Mouse (Mus musculus) limb, embryonic 15.5 days (tissue): ENCODE results near the gene Laptm4a. TPM values are rescaled to one million over a fixed set of nuclear protein-coding genes. Genes with fewer than 3 reads are reported as not detected.

Source experiments
- ATAC-seq: fragments of 200-750 bp; cut with Nextera tagmentation; 2 replicates; pipeline ENCODE4 v1.8.0; 2017; ENCODE audit warnings: low read depth, moderate TSS enrichment; ENCODE audit not compliant: insufficient number of reproducible peaks, low FRiP score, low TSS enrichment
- H3K27ac ChIP-seq: fragments of 300-500 bp; sonication (generic); 2 replicates; pipeline ENCODE4 v1.5.1; 2015; ENCODE audit warnings: moderate library complexity, mild to moderate bottlenecking, inconsistent platforms
- H3K27me3 ChIP-seq: fragments of 300-500 bp; sonication (generic); 2 replicates; pipeline ENCODE4 v1.6.1; 2015; ENCODE audit warnings: inconsistent platforms
- H3K36me3 ChIP-seq: fragments of 300-500 bp; sonication (generic); 2 replicates; pipeline ENCODE4 v1.6.1; 2015; ENCODE audit warnings: inconsistent platforms
- H3K4me1 ChIP-seq: fragments of 300-500 bp; sonication (generic); 2 replicates; pipeline ENCODE4 v1.6.1; 2015; ENCODE audit warnings: inconsistent platforms
- H3K4me2 ChIP-seq: fragments of 300-500 bp; sonication (generic); 2 replicates; pipeline ENCODE4 v1.6.1; 2015; ENCODE audit warnings: mild to moderate bottlenecking, inconsistent platforms
- H3K4me3 ChIP-seq: fragments of 300-500 bp; sonication (generic); 2 replicates; pipeline ENCODE4 v1.5.1; 2015; ENCODE audit warnings: mild to moderate bottlenecking, inconsistent platforms
- H3K9ac ChIP-seq: fragments of 300-500 bp; sonication (generic); 2 replicates; pipeline ENCODE4 v1.6.1; 2015; ENCODE audit warnings: inconsistent platforms
- H3K9me3 ChIP-seq: fragments of 300-500 bp; sonication (generic); 2 replicates; pipeline ENCODE4 v1.6.1; 2016; ENCODE audit warnings: inconsistent platforms
- WGBS: fragments of 180-500 bp; shearing (Covaris S2); methylation state at CpG from one replicate; pipeline ENCODE4 v1.1.7; 2015; 5-methylcytosine and 5-hydroxymethylcytosine counted together
- polyA plus RNA-seq: library from polyadenylated mRNA; unstranded; fragments of >200 nt; fragmentation: Nextera tagmentation; extraction: Ambion mirVana; gene quantifications from 2 replicates; pipeline ENCODE4 v1.2.1, GENCODE M21; 2015

Laptm4a gene
- 513 and 549 TPM in 2 replicates for polyA plus RNA-seq

DNA sequence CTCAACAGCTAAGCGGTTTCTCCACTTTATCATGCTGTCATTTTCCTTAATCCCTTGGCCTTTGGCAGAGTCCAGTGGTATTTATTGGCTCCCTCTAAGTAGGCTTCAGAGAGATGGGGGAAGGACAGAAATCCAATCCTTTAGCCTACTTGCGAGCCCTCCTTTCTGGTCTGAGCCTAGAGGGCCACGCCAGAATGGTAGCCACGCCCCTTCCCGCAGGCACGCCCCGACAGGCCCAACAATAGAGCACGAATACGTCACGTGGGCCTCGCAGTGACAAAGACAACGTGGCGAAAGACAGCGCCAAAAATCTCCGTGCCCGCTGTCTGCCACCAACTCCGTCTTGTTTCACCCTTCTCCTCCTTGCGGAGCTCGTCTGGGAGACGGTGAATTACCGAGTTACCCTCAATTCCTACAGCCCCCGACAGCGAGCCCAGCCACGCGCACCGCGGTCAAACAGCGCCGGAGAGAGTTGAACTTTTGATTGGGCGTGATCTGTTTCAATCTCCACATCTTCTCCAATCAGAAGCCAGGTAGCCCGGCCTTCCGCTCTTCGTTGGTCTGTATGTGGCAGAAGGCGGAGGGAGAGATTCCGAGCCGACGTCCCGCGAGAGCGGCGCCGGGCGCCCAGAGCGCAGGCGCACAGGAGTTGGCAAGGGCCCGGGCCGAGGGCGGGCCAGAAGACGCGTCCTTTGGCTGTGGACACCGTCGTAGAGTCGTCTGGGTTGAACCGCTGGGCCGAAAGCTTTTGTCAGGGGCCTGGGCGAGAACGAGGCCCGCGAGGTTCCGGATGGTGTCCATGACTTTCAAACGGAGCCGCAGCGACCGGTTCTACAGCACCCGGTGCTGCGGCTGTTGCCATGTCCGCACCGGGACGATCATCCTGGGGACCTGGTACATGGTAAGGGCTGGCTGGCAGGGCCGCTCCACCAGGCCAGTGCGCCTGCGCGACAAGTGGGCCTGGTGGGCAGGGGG, at the start of gene Laptm4a:
Gene Laptm4a (plus strand): TSS at position 271 of the 975 bp plus-strand sequence.
- peak within 1 kb of the TSS; percentile 100 for H3K27ac ChIP-seq
- peak within 1 kb of the TSS; percentile 52 for H3K4me2 ChIP-seq
- peak within 1 kb of the TSS; percentile 90 for H3K9ac ChIP-seq
- H3K9me3 ChIP-seq, result no peaks in the 10 kb centered on the region
- peak; percentile 98 for ATAC-seq
- H3K4me1 ChIP-seq, result peaks cover 22% of the 10 kb centered on the region
- H3K4me3 ChIP-seq, result peak within 1 kb of the TSS; percentile 81
- H3K36me3 ChIP-seq, result peaks cover 7% of the 10 kb centered on the region
- H3K27me3 ChIP-seq, result no peaks in the 10 kb centered on the region
- WGBS, result under 1% methylated on average over 73 of the region's 73 CpGs

DNA sequence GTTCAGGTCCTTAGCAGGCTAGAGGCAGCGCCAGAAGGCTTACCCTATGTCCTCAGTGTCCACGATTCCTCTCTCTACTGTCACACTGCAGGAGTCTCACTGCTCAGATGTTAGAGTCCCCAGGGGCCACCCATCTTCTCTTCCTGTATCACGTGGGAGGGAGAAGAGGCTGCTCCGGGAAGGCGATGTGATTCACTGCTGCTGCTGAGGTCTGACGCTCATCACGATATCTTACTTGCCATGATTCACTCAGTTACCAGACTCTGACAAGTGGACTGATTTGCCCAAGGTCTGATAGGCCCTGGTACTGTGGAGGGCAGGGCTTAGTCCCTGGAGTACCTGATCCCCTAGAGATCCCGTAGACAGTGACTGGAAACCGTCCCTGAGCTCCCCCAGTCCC, 45.9 kb upstream of the Laptm4a start:
- H3K36me3 ChIP-seq, result no peaks in the 10 kb centered on the region
- H3K4me2 ChIP-seq, result no peak overlapping the region
- H3K27ac ChIP-seq, result no peak overlapping the region
- no peak for ATAC-seq
- no peaks in the 10 kb centered on the region for H3K9me3 ChIP-seq
- no peaks in the 10 kb centered on the region for H3K27me3 ChIP-seq
- H3K9ac ChIP-seq, result no peak overlapping the region
- H3K4me1 ChIP-seq, result no peaks in the 10 kb centered on the region
- 87% methylated on average over 9 of the region's 9 CpGs for WGBS
- no peak overlapping the region for H3K4me3 ChIP-seq

DNA sequence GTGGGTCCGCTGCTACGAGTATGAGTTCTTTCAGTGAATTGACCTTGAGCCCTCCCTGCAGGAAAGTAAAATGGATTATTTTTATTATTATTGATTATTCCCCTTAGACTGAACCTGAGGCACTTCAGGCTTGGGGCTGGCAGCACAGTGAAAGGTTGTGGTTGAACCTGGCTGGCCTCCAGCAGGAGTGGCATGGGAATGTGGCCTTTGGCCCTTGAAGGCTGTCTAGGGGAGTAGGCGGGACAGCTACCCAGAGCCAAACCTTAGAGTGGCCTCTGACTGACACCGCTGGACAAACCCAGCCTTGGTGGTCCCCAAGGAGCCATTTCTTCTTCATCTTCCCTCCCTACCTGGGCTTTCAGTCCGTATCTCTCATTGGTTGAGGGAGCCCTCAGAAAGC, 44.6 kb upstream of the Laptm4a start:
- no peak for ATAC-seq

DNA sequence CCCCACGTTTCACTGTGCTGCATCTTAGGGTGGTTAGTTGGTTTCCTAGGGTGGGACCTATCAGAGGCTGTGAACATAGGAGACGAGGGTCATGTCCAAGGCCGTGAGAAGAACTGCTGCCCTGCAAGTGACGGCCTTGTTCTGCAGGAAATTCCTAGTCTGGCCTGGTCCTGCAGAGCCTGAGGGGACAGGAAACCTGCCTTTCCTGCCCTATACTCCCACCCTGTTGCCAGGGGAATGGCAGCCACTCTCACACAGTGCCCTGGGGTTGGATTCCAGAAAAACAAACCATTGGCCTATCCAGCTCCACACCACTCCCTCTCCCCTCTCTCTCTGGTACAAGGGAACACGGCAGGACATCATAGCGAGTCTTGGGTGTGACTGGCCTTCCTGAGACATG, 44.1 kb upstream of the Laptm4a start:
- Histone ChIP-seq H3K36me3 (no peaks in the 10 kb centered on the region), H3K4me1 (no peaks in the 10 kb centered on the region), H3K9me3 (no peaks in the 10 kb centered on the region), H3K4me3 (no peak overlapping the region), H3K4me2 (no peak overlapping the region), H3K27me3 (no peaks in the 10 kb centered on the region), H3K9ac (no peak overlapping the region), H3K27ac (no peak overlapping the region)
- no peak for ATAC-seq
- WGBS, result 62% methylated on average over 6 of the region's 6 CpGs

More for the DNA sequence above, 44.6 kb upstream of the Laptm4a start:
- no peaks in the 10 kb centered on the region for H3K36me3 ChIP-seq
- H3K9ac ChIP-seq, result no peak overlapping the region
- no peak overlapping the region for H3K4me2 ChIP-seq
- H3K4me3 ChIP-seq, result no peak overlapping the region
- no peaks in the 10 kb centered on the region for H3K4me1 ChIP-seq
- H3K9me3 ChIP-seq, result no peaks in the 10 kb centered on the region
- no peak overlapping the region for H3K27ac ChIP-seq
- no peaks in the 10 kb centered on the region for H3K27me3 ChIP-seq
- 69% methylated on average over 5 of the region's 5 CpGs for WGBS

DNA sequence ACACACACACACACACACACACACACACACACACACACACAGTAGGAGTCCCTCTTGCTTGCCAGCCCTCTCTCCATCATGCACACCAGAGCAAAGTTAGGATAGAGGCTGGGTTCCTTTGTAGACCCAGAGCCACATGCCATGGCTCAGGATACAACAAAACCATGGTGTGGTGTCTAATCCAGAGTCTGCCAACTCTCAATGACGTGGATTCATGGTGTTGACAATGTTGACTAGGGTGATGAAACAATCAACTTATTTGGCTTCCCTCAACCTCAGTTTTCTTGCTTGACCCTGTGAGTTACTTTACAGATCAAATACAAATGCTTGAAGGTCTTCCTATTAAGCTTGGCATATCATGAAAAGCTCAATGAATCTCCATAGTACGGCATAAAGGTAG, 42.7 kb upstream of the Laptm4a start:
- H3K4me2 ChIP-seq, result no peak overlapping the region
- H3K9ac ChIP-seq, result no peak overlapping the region
- ATAC-seq, result no peak
- no peak overlapping the region for H3K4me3 ChIP-seq
- H3K9me3 ChIP-seq, result no peaks in the 10 kb centered on the region
- no peak overlapping the region for H3K27ac ChIP-seq
- no peaks in the 10 kb centered on the region for H3K4me1 ChIP-seq
- no peaks in the 10 kb centered on the region for H3K27me3 ChIP-seq
- no peaks in the 10 kb centered on the region for H3K36me3 ChIP-seq
- WGBS, result 81% methylated on average over 2 of the region's 2 CpGs

DNA sequence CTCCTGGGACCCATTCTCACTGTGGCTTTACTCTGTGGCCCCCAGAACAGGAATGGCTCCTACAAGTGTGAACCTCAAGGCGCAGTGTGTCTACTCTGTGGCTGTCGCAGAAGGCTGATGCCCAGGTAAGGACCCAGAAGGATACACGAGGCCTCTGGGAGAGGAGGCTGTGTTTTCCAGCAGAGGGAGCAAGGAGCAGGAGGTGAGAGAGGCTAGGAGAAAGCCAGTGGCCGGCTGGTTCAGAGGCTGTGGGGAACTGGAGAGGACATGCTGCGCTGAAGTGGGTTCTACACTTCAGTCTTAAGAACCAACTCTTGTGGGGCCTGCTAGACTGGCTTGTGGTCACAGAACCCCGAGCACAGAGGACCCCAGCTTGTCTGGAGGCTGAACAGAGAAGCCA, 42.1 kb upstream of the Laptm4a start:
- peaks cover 2% of the 10 kb centered on the region; the same call in 1 of the 2 replicates for H3K4me1 ChIP-seq
- no peak overlapping the region for H3K9ac ChIP-seq
- no peaks in the 10 kb centered on the region for H3K36me3 ChIP-seq
- no peak overlapping the region for H3K27ac ChIP-seq
- no peaks in the 10 kb centered on the region for H3K9me3 ChIP-seq
- no peak overlapping the region for H3K4me3 ChIP-seq
- no peak overlapping the region for H3K4me2 ChIP-seq
- H3K27me3 ChIP-seq, result no peaks in the 10 kb centered on the region
- no peak for ATAC-seq
- 59% methylated on average over 6 of the region's 6 CpGs for WGBS

DNA sequence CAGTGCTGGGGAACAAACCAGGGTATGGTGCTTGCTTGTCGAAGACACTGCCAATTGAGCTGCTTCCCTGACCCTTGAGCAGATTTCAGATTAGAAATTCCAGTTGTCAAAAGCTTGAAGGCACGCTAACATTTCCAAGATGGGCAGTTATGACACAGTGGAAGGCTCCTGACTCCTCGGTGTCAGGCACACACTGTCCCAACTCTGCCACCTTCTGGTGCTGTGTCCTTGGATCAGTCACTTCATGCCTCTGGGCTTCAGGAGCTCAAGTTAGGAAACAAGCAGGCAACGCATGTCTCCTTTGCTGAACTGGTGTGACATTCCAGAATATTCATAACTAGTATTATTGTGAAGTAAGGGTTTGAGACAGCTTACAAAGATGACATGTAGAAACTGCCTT, 39.7 kb upstream of the Laptm4a start:
- no peak overlapping the region for H3K4me3 ChIP-seq
- H3K27ac ChIP-seq, result no peak overlapping the region
- WGBS, result 43% methylated on average over 4 of the region's 4 CpGs
- no peak overlapping the region for H3K4me2 ChIP-seq
- no peaks in the 10 kb centered on the region for H3K27me3 ChIP-seq
- ATAC-seq, result no peak
- no peak overlapping the region for H3K9ac ChIP-seq
- H3K9me3 ChIP-seq, result no peaks in the 10 kb centered on the region
- no peaks in the 10 kb centered on the region for H3K36me3 ChIP-seq
- H3K4me1 ChIP-seq, result peaks cover 18% of the 10 kb centered on the region

DNA sequence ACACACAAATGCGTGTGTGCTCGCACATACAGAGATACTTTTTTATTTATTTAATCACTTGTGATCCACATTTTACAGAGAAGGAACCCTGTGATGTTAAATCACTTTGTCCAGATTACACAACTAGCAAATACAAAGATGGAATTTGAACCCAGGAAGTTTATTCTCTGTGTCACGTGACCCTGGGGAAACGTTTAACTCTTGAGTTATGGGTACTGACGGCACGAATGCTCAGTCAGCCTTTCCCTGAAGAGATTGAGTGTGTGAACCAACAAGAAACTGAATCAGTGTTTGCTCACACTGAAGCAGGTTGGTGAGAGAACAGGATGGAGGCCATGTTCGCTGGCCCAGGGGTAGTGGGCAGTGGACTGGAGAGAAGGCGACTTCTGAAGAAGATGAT, 39.1 kb upstream of the Laptm4a start:
- H3K9me3 ChIP-seq, result no peaks in the 10 kb centered on the region
- no peaks in the 10 kb centered on the region for H3K36me3 ChIP-seq
- WGBS, result 72% methylated on average over 8 of the region's 8 CpGs
- H3K9ac ChIP-seq, result no peak overlapping the region
- peaks cover 18% of the 10 kb centered on the region for H3K4me1 ChIP-seq
- no peak overlapping the region for H3K4me2 ChIP-seq
- no peak for ATAC-seq
- H3K27ac ChIP-seq, result no peak overlapping the region
- H3K4me3 ChIP-seq, result no peak overlapping the region
- no peaks in the 10 kb centered on the region for H3K27me3 ChIP-seq

DNA sequence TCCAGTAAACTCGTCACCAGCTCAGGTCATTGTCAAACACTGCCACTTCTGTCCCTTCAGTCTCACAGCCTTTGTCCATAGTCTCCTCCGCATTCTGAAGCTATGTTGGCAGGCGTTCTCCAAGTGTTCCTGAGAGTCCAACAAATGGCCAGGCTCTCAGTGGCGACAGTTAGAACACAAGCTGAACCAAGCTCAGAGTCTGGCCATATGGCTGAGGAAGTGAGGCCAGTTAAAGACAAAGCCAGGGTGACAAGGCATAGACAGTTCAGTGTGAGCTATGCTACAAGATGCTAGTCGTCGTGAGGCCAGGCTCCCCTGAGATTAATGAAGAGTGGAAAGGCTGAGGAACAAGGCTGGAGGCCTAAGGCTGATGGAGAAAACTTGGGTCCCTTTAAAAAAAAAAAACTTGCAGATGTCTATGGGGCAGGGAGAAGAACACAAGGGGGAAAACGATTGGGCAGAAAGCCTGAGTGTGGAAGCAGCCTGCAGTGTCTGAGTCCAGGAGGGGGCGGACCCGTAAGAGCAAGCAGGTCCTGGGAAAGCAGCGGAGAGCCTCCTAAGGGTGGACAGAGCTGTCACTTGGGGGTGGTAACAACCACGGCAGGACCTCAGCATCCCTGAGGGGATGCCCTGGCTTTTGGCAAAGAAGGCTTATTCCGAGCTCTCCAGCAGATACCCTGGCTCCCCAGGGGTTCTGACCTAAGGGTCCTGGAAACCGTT, 36.9 kb upstream of the Laptm4a start:
- H3K4me3 ChIP-seq, result no peak overlapping the region
- H3K4me1 ChIP-seq, result peaks cover 21% of the 10 kb centered on the region
- H3K9ac ChIP-seq, result no peak overlapping the region
- H3K27ac ChIP-seq, result peak overlapping the region; percentile 71; the same call in 1 of the 2 replicates
- WGBS, result 26% methylated on average over 13 of the region's 13 CpGs
- H3K4me2 ChIP-seq, result peak overlapping the region; percentile 36; the same call in 1 of the 2 replicates
- H3K9me3 ChIP-seq, result no peaks in the 10 kb centered on the region
- H3K36me3 ChIP-seq, result no peaks in the 10 kb centered on the region
- ATAC-seq, result no peak
- no peaks in the 10 kb centered on the region for H3K27me3 ChIP-seq

DNA sequence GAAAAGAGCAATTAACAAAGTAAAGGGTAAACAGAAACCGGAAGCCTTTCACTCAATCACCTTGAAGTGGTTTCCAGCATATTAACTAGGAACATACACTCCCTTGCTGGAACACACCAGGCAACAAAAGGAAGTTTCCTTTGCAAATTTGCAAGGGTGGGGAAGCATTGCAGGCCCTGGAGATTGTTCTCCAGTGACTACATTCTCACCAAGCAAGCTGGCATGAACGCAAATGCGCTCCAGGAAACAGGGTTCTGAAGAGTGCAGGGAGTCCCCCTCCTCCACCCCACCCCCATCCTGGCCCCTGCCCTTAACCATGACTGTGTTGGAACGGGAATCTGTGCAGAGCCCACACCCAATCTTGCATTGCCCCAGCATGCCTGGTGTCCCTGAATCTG, 36.3 kb upstream of the Laptm4a start:
- peak overlapping the region; percentile 71 for H3K27ac ChIP-seq
- WGBS, result 8% methylated on average over 4 of the region's 4 CpGs
- peak overlapping the region; percentile 36; the same call in 1 of the 2 replicates for H3K4me2 ChIP-seq
- H3K27me3 ChIP-seq, result no peaks in the 10 kb centered on the region
- no peak for ATAC-seq
- H3K4me1 ChIP-seq, result peaks cover 21% of the 10 kb centered on the region
- no peak overlapping the region for H3K4me3 ChIP-seq
- no peak overlapping the region for H3K9ac ChIP-seq
- no peaks in the 10 kb centered on the region for H3K9me3 ChIP-seq
- no peaks in the 10 kb centered on the region for H3K36me3 ChIP-seq

DNA sequence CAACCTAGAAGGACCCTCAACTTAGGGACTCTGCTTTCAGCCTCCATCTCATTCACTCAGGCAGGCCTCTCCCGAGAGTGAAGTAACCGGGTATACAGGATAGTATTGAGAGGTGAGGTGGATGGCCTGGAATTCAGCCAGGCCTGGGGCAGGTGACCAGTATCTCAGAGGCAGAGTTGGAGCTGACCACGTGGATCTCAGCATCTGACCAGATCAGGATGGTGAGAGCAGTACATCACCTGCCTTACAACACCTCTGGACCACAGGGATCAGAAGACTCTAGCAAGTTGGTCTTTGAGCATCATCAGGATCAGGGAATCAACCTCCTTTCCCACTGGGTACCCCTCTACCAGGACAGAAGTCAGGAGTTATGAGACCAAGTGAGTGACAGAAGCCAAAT, 35.5 kb upstream of the Laptm4a start:
- peaks cover 21% of the 10 kb centered on the region for H3K4me1 ChIP-seq
- H3K4me3 ChIP-seq, result no peak overlapping the region
- H3K27ac ChIP-seq, result peak overlapping the region; percentile 71
- no peaks in the 10 kb centered on the region for H3K9me3 ChIP-seq
- H3K36me3 ChIP-seq, result no peaks in the 10 kb centered on the region
- no peak overlapping the region for H3K9ac ChIP-seq
- ATAC-seq, result no peak
- H3K27me3 ChIP-seq, result no peaks in the 10 kb centered on the region
- WGBS, result 56% methylated on average over 3 of the region's 3 CpGs
- no peak overlapping the region for H3K4me2 ChIP-seq

DNA sequence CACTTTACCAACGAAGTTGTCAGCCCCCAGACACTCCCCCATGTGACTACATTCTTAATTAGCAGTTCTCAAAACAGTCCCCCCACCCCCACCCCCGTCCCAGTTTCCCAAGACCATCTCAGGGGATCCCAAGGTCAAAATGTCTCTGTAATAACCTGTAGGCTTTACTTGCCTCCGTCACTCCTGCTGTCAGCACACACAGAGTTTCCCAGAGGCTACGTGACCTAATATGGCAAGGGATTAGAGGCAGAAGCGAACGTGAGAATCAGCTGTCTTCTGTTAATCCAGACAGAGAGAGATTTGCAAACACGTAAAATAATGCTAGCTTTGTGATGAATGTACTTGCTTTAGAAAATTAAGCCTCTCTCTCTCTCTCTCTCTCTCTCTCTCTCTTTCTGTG, 33.0 kb upstream of the Laptm4a start:
- Histone ChIP-seq H3K27me3 (no peaks in the 10 kb centered on the region), H3K9ac (no peak overlapping the region), H3K4me2 (no peak overlapping the region), H3K4me1 (peaks cover 24% of the 10 kb centered on the region), H3K36me3 (no peaks in the 10 kb centered on the region), H3K27ac (no peak overlapping the region), H3K4me3 (no peak overlapping the region), H3K9me3 (no peaks in the 10 kb centered on the region)
- 41% methylated on average over 7 of the region's 7 CpGs for WGBS
- no peak for ATAC-seq
